Mouse (Mus musculus) B cell, adult (primary cell): Measurements from ENCODE around the gene Pth1r. TPM values are rescaled to one million over a fixed set of nuclear protein-coding genes. Genes with fewer than 3 reads are reported as not detected.

ENCODE experiments used
- total RNA-seq: library from RNA; stranded (reverse); gene quantifications from 4 replicates; pipeline ENCODE4 v1.2.4, GENCODE M21; 2023; ENCODE audit not compliant: inconsistent age

Pth1r gene
- total RNA-seq: not detected in 4 replicates

GRCm38 (mm10) chr9:110746961-110747360 is at the start of gene Pth1r:
Gene Pth1r (minus strand): TSS chr9:110747145.

GRCm38 (mm10) chr9:110741711-110742294 is 5.1 kb downstream of the Pth1r start, which contains the start of gene Myl3:
Gene Myl3 (plus strand): TSS chr9:110741861.

Other genes starting within 250 kb of the Pth1r start
- gene Setd2, start 214.5 kb downstream of the Pth1r start, total RNA-seq: 201 to 233 TPM (median 213 TPM) in 4 replicates
- 1.1 to 3.8 TPM (median 1.8 TPM) in 4 replicates for gene Nradd, start 122.7 kb downstream of the Pth1r start, total RNA-seq
- gene Nbeal2, start 93.0 kb downstream of the Pth1r start, total RNA-seq: 35.1 to 39.2 TPM (median 37.6 TPM) in 4 replicates
- gene Ccdc12, start 90.6 kb downstream of the Pth1r start, total RNA-seq: 86.7 to 110 TPM (median 103 TPM) in 4 replicates
- gene Myl3, start 5.3 kb downstream of the Pth1r start, total RNA-seq: not detected in 4 replicates
- not detected in 4 replicates for gene Prss42, start 51.0 kb upstream of the Pth1r start, total RNA-seq
- gene Prss44, start 66.8 kb upstream of the Pth1r start, total RNA-seq: not detected in 4 replicates
- gene Prss43, start 79.5 kb upstream of the Pth1r start, total RNA-seq: not detected in 4 replicates
- not detected in 4 replicates for gene Prss45, start 87.4 kb upstream of the Pth1r start, total RNA-seq
- not detected in 4 replicates for gene Prss46, start 97.4 kb upstream of the Pth1r start, total RNA-seq
- gene Prss50, start 110.8 kb upstream of the Pth1r start, total RNA-seq: not detected in 4 replicates
- 0.22 to 2.5 TPM in 2 of 4 replicates, not detected in the others for gene Als2cl, start 132.7 kb upstream of the Pth1r start, total RNA-seq
- gene Tmie, start 133.0 kb upstream of the Pth1r start, total RNA-seq: not detected in 4 replicates
- gene Fam240a, start 169.7 kb upstream of the Pth1r start, total RNA-seq: not detected in 4 replicates
- gene Tdgf1, start 199.0 kb upstream of the Pth1r start, total RNA-seq: not detected in 4 replicates
- not detected in 4 replicates for gene Lrrc2, start 204.4 kb upstream of the Pth1r start, total RNA-seq
- not detected in 4 replicates for gene Rtp3, start 243.4 kb upstream of the Pth1r start, total RNA-seq